Mouse (Mus musculus): ENCODE data around the gene Gm21762.
"Not testable (repeated sequence)": the region's sequence is repeated elsewhere in the genome, so short reads cannot be mapped to it uniquely, and the experiment has no call there.

DNA sequence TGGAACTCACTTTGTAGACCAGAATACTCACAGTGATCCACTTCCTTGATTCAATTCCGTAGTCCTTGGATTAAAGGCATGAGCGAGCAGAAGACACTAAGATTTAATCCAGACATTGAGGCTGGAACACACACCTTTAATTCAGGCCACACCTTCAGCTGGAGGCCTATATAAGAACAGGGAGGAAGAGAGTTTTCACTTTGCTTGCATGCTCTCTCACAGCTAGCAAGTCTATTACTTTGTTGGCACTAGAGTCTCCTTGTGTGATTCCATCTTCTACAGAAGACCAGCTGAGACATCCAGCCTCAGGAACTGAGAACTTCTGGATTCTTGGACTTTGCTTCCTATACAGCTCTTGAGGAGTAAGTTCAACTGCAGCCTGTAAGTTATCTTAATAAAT is 47.1 kb upstream of the Gm21762 start, which contains the start of gene AF067061:
- TF ChIP-seq USF1 (IDR thresholded peaks at IDR 0.05; ENCODE audit: low read depth); POLR2A (IDR thresholded peaks at IDR 0.05; ENCODE audit: insufficient read length, low read depth); TCF3 (IDR thresholded peaks at IDR 0.05; ENCODE audit: insufficient read length, low read depth); MYOD1 (IDR thresholded peaks at IDR 0.05; ENCODE audit: control insufficient read depth in 1 of 3, insufficient read length in 2 of 3, low read depth in 2 of 3); MAX (IDR thresholded peaks at IDR 0.05; ENCODE audit: low read depth); CEBPB (IDR thresholded peaks at IDR 0.05; ENCODE audit: insufficient read depth, poor library complexity, severe bottlenecking); TCF12 (IDR thresholded peaks at IDR 0.05; ENCODE audit: insufficient read depth, poor library complexity, severe bottlenecking); REST (IDR thresholded peaks at IDR 0.05; ENCODE audit: insufficient read depth, insufficient read length); E2F4 (IDR thresholded peaks at IDR 0.05; ENCODE audit: insufficient read depth); POLR2AphosphoS2 (IDR thresholded peaks at IDR 0.05; ENCODE audit: insufficient read length, low read depth); MYOG (IDR thresholded peaks at IDR 0.05; ENCODE audit: control insufficient read depth in 1 of 3, insufficient read depth in 1 of 3, insufficient read length in 2 of 3, low read depth in 2 of 3); SRF (IDR thresholded peaks at IDR 0.05; ENCODE audit: control insufficient read depth, insufficient read length, low read depth): not testable (repeated sequence)
